Mouse (Mus musculus) bone marrow, adult 2 months (tissue): ENCODE data around the gene Manba. TPM values are rescaled to one million over a fixed set of nuclear protein-coding genes. Genes with fewer than 3 reads are reported as not detected.
A peak's percentile ranks its signal among the peaks of the same experiment; 100 is the strongest.

Experiments
- H3K27ac ChIP-seq: fragments of 200-500 bp; 2 replicates; pipeline ENCODE4 v1.5.1; 2012; ENCODE audit warnings: low read depth, mild to moderate bottlenecking, control low read depth, inconsistent platforms, low read length; ENCODE audit not compliant: control insufficient read depth, poor library complexity, insufficient read depth
- H3K4me1 ChIP-seq: fragments of 200-500 bp; 2 replicates; pipeline ENCODE4 v1.6.1; 2011; ENCODE audit warnings: low read length; ENCODE audit not compliant: control insufficient read depth, insufficient read depth
- H3K4me3 ChIP-seq: fragments of 200-500 bp; replicated peaks from 2 replicates; pipeline ENCODE3; 2011; ENCODE audit warnings: mild to moderate bottlenecking, low read depth, low read length, control low read depth; ENCODE audit not compliant: control insufficient read depth
- CTCF ChIP-seq: fragments of 200-500 bp; IDR thresholded peaks from 2 replicates; pipeline ENCODE4 v1.5.1; 2011; ENCODE audit warnings: low read length, control low read depth; ENCODE audit not compliant: control insufficient read depth, insufficient read depth
- POLR2A ChIP-seq: fragments of 200-500 bp; IDR thresholded peaks from 2 replicates; pipeline ENCODE4 v1.6.1; 2011; ENCODE audit warnings: low read depth, mild to moderate bottlenecking, control low read depth, low read length, borderline replicate concordance; ENCODE audit not compliant: control insufficient read depth
- WGBS: fragments of 180-500 bp; shearing (Covaris S2); methylation state at CpG from one replicate; pipeline ENCODE4 v1.1.7; 2018; 5-methylcytosine and 5-hydroxymethylcytosine counted together
- polyA plus RNA-seq: library from polyadenylated mRNA; stranded (reverse); fragments of >200 nt; gene quantifications from 2 replicates; pipeline ENCODE4 v1.2.4, GENCODE M21; 2011; ENCODE audit warnings: low replicate concordance; ENCODE audit not compliant: missing spikeins, insufficient read depth, insufficient read length

Manba gene
- polyA plus RNA-seq, 1 experiment: 21.0 TPM

DNA sequence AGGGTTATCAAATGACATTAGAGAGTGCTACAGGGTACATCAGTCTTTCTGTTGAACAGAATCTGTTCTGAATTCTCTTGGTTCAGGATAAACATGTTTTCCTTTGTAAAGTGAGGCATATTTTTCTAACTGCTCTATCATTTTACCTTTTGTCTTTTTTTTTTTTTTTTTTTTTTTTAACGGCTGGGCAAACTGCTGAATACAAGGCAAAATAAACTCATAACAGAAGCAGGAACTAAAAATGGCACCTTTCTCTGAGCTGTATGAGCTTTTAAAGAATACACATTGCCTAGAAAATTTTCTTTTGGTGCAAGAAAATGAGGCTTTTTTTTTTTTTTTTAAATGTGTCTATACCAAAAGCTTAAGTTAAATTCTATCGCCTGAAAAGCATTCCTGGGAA, 100.6 kb downstream of the Manba start:
- H3K27ac ChIP-seq: no peak overlapping the region
- no peak overlapping the region for H3K4me3 ChIP-seq
- WGBS: 85% methylated on average over 2 of the region's 2 CpGs
- peaks cover 3% of the 10 kb centered on the region; the same call in 1 of the 2 replicates for H3K4me1 ChIP-seq
- TF ChIP-seq CTCF (no peak), POLR2A (no peak)

DNA sequence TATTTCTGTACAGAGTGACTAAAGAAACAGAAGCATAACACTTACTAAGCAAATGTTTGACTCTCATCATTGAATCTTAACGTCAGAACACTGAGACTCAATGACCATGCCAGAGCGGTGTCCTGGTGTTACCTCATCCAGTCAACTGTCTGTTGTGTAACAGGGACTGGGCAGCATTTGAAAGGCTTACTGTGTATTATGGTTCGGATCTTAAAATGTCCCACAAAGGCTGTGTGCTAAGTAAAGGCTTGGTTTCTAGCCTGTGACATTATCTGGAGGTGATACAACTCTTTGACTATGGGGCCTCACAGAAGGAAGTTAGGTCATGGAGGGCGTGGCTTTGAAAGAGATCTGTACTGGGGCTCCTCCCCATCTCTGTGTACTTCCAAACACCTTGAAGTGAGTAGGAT, 101.1 kb downstream of the Manba start:
- no peak for TF ChIP-seq CTCF
- TF ChIP-seq POLR2A: no peak
- 45% methylated on average over 4 of the region's 4 CpGs for WGBS
- no peak overlapping the region for H3K4me3 ChIP-seq
- H3K27ac ChIP-seq: no peak overlapping the region
- H3K4me1 ChIP-seq: peaks cover 2% of the 10 kb centered on the region; the same call in 1 of the 2 replicates

DNA sequence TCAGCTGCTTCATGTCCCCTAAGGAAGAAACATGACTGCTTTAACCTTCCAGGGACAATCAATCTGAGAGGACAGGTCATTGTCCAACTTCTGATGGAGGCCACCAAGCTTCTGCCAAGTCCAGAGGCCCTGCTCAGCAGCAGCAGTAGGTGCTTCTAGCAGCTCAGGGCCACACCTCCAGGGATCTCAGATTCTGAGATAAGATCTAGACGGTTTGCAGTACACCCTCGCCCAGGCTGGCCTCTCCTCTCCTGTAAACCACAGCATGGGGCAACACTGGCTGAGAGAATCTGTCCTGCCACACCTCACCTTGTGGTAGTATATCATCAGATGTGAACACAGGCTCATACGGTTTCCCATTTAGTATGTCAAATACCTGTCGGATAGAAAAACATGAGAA, 105.1 kb downstream of the Manba start:
- Histone ChIP-seq H3K4me3 (no peak overlapping the region), H3K27ac (no peak overlapping the region), H3K4me1 (peaks cover 6% of the 10 kb centered on the region; the same call in 1 of the 2 replicates)
- WGBS: 45% methylated on average over 4 of the region's 4 CpGs
- TF ChIP-seq POLR2A (no peak), CTCF (no peak)

DNA sequence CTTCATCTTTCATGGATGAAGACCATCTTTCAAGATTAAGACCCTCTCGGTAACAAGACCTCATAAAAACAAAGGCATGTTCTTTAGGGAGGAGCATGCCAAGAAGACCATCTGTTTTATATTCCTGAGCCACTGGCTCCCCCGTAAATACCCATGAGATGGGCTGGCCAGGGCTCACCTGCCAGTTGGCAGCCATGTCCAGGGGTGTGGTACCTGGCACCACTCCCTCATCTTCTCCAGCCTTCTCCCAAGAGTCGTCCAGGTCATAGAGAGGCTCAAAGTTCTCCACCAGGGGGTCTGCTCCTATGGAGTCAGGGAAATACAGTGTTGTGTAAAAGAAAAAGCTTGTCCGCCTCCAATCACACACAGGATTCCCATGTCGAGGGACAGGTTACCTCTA, 106.0 kb downstream of the Manba start:
- WGBS: 78% methylated on average over 5 of the region's 5 CpGs
- TF ChIP-seq POLR2A (no peak), CTCF (no peak)
- no peak overlapping the region for H3K4me3 ChIP-seq

DNA sequence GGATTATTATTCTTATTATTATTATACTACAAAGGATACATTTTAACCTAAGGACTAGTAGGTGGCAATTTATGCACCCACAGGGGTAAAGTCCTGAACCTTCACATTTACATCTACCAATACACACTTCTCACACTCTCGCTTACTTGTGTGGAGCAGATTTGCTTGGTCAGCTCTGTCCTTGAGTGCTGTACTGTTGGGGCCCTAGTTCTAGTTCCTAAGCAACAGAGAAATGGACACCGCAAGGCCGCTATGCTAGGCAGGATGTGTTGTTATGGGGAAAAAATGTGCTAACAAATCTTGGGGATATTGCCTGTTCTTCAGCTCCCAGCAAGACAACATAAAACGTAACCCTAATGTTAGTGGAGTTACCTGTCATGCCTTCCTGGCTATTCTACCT, 106.6 kb downstream of the Manba start:
- TF ChIP-seq CTCF: no peak
- TF ChIP-seq POLR2A: no peak

More for the DNA sequence above, 106.0 kb downstream of the Manba start:
- Histone ChIP-seq H3K27ac (no peak overlapping the region), H3K4me1 (peaks cover 6% of the 10 kb centered on the region; the same call in 1 of the 2 replicates)

DNA sequence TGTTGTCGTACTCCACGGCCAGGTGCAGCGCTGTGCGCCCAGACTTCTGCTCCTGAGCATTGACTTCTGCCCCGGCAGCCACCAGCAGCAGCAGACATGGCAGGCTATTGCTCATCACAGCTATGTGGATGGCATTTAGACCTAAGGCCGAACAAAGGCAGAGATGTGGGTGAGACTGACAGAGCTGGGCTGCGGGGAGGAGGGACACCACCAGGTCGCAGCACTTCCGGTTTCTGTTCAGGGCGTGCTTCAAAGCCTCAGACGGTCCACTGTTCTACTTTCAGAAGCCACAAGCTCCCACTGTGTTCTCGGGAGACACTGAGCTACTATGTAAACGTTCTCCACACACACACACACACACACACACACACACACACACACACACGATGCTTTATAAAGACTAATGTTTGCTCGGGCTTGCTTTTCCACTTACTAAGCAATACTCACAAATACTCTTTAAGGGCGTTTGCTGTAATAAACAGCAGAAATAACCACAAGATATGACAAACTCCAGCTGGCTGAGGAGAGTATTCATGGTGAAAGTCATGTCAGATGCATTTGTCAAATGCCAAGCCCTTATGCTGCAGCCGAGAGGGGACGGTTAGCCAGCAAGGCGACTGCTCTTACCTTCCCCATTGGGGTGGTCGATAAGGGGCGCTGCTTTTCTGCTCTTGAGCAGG, 109.0 kb downstream of the Manba start:
- Histone ChIP-seq H3K27ac (peak overlapping the region; percentile 34; the same call in 1 of the 2 replicates), H3K4me3 (no peak overlapping the region), H3K4me1 (peaks cover 10% of the 10 kb centered on the region)
- WGBS: 47% methylated on average over 21 of the region's 21 CpGs
- TF ChIP-seq CTCF (peak; percentile 22; the same call in 1 of the 2 replicates), POLR2A (no peak)

More for the DNA sequence above, 106.6 kb downstream of the Manba start:
- Histone ChIP-seq H3K4me1 (peaks cover 9% of the 10 kb centered on the region), H3K4me3 (no peak overlapping the region), H3K27ac (no peak overlapping the region)
- WGBS: 87% methylated on average over 4 of the region's 4 CpGs

DNA sequence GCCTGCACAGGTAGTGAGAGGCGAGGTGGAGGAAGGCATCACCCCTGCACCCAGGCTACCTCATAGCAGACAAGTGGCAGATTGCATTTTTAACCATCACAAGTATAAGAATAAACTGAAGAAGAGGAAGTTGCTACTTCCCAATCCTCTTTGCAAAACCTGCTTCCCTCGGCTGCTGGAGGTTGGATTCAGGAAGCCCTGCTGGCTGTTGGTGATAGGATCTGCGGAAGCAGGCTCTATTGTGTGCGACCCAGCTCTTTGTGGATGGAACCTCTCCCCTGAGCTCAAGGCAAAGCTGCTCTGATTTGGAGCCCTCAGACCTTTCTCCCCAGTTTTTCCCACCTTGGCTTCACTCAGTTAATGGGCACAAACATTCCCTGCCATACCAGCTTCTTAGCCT, 111.6 kb downstream of the Manba start:
- H3K27ac ChIP-seq: peak overlapping the region; percentile 33
- H3K4me3 ChIP-seq: no peak overlapping the region
- peaks cover 10% of the 10 kb centered on the region for H3K4me1 ChIP-seq
- no peak for TF ChIP-seq CTCF
- TF ChIP-seq POLR2A: no peak
- WGBS: 20% methylated on average over 4 of the region's 4 CpGs

DNA sequence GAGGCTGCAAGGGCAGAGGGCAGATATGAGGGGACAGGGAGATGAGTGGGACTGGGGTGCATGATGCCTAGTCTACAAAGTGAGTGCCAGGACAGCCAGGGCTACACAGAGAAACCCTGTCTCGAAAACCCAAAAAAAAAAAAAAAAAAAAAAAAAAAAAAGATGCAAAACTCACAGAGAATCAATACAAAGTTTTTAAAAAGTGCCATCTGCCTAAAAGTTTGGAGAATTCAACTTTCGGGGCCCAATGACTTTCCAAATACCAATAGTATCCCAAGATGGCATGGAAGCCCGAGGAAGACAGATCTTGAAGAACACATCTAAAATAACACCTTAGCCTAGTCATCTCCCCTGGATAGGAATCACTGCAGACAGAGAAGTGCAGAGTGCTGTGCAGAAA, 112.9 kb downstream of the Manba start:
- TF ChIP-seq CTCF: no peak
- H3K4me1 ChIP-seq: peaks cover 14% of the 10 kb centered on the region
- WGBS: 73% methylated on average over 3 of the region's 3 CpGs
- H3K4me3 ChIP-seq: no peak overlapping the region
- H3K27ac ChIP-seq: no peak overlapping the region
